Mouse (Mus musculus) urinary bladder, postnatal 36 days (tissue): Measurements from ENCODE around the gene Gm7030.
"Not testable (repeated sequence)": the region's sequence is repeated elsewhere in the genome, so short reads cannot be mapped to it uniquely, and the experiment has no call there.

Source experiments
- DNase-seq, 2 experiments: peaks; one replicate each; pipeline ENCODE4 v3.0.0; 2022; ENCODE audit warnings: low spot score in 2 of 2, mixed read lengths in 1 of 2

Gm7030 gene

GRCm38 (mm10) chr17:36135421-36136231 lies 6.4 kb upstream of the Gm7030 start:
- not testable (repeated sequence) for DNase-seq

- no peak for DNase-seq
Observed at GRCm38 (mm10) chr17:36131516-36132265, 2.5 kb upstream of the Gm7030 start.

- DNase-seq, result not testable (repeated sequence)
Observed at GRCm38 (mm10) chr17:36128525-36128924, 700 bp downstream of the Gm7030 start.

- not testable (repeated sequence) for DNase-seq
Observed at GRCm38 (mm10) chr17:36124111-36124510, 5.1 kb downstream of the Gm7030 start.

GRCm38 (mm10) chr17:36121352-36122020 lies 7.7 kb downstream of the Gm7030 start, which contains the start of gene Gm19684:
Gm19684 (plus strand) TSS chr17:36121678.
- peak in 1 of 2 experiments; percentile 15 for DNase-seq

- not testable (repeated sequence) for DNase-seq
Observed at GRCm38 (mm10) chr17:36120839-36121238, 8.4 kb downstream of the Gm7030 start.

- DNase-seq, result not testable (repeated sequence)
Observed at GRCm38 (mm10) chr17:36116545-36116944, 12.7 kb downstream of the Gm7030 start.

- peak in 1 of 2 experiments; percentile 13 for DNase-seq
Observed at GRCm38 (mm10) chr17:36113979-36114593, 15.1 kb downstream of the Gm7030 start.

- DNase-seq, result not testable (repeated sequence)
Observed at GRCm38 (mm10) chr17:36111510-36111868, 17.7 kb downstream of the Gm7030 start.

- peak in 1 of 2 experiments; percentile 10 for DNase-seq
Observed at GRCm38 (mm10) chr17:36110641-36111509, 18.4 kb downstream of the Gm7030 start.

- not testable (repeated sequence) for DNase-seq
Observed at GRCm38 (mm10) chr17:36110129-36110528, 19.1 kb downstream of the Gm7030 start.

GRCm38 (mm10) chr17:36102091-36102490 lies 27.1 kb downstream of the Gm7030 start:
- not testable (repeated sequence) for DNase-seq

GRCm38 (mm10) chr17:36099603-36100002 lies 29.6 kb downstream of the Gm7030 start:
- DNase-seq, result not testable (repeated sequence)

GRCm38 (mm10) chr17:36093936-36094335 lies 35.3 kb downstream of the Gm7030 start:
- no peak for DNase-seq

GRCm38 (mm10) chr17:36092520-36092919 lies 36.7 kb downstream of the Gm7030 start:
- not testable (repeated sequence) for DNase-seq

GRCm38 (mm10) chr17:36091933-36092332 lies 37.3 kb downstream of the Gm7030 start:
- not testable (repeated sequence) for DNase-seq

GRCm38 (mm10) chr17:36085976-36086375 lies 43.2 kb downstream of the Gm7030 start:
- not testable (repeated sequence) for DNase-seq

GRCm38 (mm10) chr17:36083870-36084451 lies 45.3 kb downstream of the Gm7030 start:
- no peak for DNase-seq

- no peak for DNase-seq
Observed at GRCm38 (mm10) chr17:36083266-36083869, 45.9 kb downstream of the Gm7030 start.
